Mouse (Mus musculus) lung, postnatal 36 days (tissue): Measurements from ENCODE around the gene Fkbp5.
"Not testable (repeated sequence)": the region's sequence is repeated elsewhere in the genome, so short reads cannot be mapped to it uniquely, and the experiment has no call there.

ENCODE experiments used
- DNase-seq: peaks from one replicate; pipeline ENCODE4 v3.0.0; 2022; ENCODE audit warnings: mixed read lengths

Fkbp5 gene

DNA sequence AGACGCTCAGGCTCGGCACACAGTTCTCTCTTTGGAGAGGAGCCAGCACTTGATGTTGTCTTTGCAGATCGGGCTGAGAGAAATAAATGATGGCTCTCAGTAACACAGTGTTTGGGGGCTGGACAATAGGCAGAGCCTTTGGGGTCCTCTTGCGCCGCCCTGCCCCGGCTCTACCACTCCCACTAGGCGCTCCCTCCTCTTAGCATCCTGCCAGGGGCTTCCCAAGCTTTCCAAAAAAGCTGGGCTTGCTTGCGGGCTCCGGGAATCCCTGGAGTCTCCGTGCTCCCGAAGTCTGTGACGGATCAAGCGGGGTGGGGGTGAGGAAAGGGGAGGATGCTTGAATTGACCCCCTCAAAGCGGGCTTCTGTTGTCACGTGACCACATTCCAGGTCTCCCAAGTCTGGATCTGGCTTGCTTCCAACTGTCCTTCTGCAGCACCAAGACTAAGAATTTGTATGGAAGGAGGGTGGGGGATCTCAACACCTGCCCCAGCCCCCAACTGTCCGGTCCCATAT is at the start of gene Fkbp5:
Gene Fkbp5 (minus strand): TSS at position 87 of the 515 bp plus-strand sequence.
- peak; percentile 87 for DNase-seq

GRCm38 (mm10) chr17:28565181-28565580 is 47.9 kb upstream of the Fkbp5 start:
- peak; percentile 15 for DNase-seq

DNA sequence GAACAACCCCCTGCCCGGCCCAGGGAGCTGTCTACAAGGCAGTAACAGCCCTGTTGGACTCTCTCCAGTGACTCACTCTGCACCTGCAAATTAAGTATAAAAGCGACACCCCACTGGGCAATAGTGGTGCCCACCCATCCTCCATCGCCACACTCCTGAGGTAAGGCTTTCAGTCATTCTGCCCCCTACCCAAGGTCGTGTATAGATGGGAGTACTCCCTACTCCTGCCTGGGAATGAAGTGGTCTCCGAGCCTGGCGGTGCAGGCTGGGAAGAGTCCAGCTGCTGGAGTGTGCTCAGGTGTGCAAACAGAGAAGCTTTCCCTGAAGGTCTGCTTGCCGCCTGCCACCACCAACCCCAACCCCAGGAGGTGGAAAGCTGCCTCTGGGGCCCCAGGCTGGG is 44.3 kb upstream of the Fkbp5 start:
- DNase-seq, result peak; percentile 16

GRCm38 (mm10) chr17:28560598-28560997 is 43.3 kb upstream of the Fkbp5 start, which contains the start of gene Clps:
Gene Clps, minus strand, starts transcription at chr17:28560766.
- DNase-seq, result no peak

GRCm38 (mm10) chr17:28557772-28558171 is 40.4 kb upstream of the Fkbp5 start:
- DNase-seq, result no peak

DNA sequence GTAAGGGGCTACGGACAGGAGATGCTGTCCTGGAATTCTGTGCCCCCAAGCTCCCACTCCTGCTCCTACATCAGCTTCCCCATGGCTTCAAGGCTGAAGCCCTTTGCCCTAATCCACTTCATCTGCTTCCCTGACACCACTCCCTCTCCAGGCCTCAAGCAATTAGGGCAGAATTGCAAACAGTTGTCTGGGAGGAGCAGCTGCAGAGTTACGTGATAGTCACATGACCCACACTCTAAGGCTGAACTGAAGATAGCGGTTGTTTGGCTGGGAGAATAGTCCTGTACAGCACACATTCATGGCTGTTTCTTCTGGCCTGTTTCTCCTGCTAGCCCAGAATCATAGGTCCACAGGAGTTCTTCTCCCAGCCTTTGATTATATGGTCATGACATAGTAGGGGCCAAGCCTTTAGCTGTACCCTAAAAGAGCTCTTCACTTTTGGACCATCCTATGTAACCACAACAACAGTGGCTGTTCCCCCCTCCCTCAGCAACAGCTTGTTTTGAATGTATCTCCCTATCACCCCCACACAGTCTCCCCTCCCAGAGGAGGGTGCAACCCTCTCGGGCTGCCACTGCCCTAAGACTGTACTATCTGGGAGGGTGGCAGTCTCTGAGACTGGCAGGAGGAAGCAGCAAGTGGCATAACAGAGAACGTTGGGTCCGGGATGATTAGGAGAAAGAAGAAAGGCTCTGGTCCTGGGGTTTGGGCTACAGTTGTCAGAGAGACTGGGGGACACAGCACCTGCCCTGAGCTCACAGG is 39.5 kb upstream of the Fkbp5 start:
- DNase-seq, result no peak

GRCm38 (mm10) chr17:28554021-28554420 is 36.7 kb upstream of the Fkbp5 start:
- DNase-seq, result not testable (repeated sequence)

DNA sequence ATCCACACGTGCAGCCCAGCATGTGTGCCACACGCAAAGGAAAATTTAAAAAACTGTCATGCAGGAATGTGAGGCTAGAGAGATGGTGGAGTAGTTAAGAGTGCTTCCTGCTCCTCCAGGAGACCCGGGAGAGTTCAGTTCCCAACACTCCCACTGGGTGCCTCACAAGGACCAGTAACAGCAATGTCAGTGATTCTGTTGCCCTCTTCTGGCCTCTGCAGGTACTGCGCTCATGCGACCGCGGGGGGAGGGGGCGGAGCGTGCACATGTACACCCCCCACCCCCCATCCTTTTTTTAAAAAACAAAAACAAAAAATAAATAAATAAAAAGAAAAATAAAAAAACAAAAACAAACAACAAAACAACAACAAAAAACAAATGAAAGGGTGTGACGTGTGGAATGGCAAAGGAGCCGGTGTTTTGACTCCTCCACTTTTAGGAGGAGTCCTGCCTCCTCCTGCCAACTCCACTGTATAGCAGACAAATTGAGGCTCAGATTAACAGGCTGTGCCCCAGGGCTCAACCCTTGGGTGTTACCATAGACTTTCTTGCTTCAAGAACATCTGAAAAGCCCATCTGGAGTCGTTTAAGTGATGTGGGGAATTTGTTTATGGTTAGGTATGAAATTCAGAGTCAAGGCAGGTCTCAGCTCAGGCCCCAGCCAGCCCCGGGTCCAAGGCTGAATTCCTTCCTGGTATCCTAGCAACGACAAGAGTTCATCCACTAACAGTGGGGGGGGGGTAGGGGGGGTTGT is 35.9 kb upstream of the Fkbp5 start:
- DNase-seq, result peak; percentile 89

GRCm38 (mm10) chr17:28549111-28549510 is 31.8 kb upstream of the Fkbp5 start, which contains the start of gene Clpsl2:
Gene Clpsl2, plus strand, starts transcription at chr17:28549411.
- no peak for DNase-seq

- DNase-seq, result no peak
These were observed 31.2 kb upstream of the Fkbp5 start for GRCm38 (mm10) chr17:28548550-28548949.

DNA sequence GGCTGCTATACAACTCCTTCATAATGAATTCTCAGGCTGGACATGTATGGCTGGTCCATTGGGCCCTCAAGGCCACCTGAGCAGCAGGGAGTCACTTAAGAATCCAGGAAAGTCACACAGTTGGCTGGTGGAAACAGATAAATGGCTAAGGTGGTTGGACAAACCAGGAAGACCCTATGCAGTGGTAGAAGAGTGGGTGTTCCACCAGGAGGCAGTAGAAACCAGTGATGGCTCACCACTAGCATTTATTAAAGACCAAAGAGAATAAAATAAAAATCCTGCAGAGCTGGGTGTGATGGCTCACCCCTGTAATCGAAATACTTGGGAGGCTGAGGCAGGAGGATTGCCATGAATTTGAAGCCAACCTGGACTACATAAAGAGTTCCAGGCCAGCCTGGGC is 29.6 kb upstream of the Fkbp5 start:
- peak; percentile 48 for DNase-seq

DNA sequence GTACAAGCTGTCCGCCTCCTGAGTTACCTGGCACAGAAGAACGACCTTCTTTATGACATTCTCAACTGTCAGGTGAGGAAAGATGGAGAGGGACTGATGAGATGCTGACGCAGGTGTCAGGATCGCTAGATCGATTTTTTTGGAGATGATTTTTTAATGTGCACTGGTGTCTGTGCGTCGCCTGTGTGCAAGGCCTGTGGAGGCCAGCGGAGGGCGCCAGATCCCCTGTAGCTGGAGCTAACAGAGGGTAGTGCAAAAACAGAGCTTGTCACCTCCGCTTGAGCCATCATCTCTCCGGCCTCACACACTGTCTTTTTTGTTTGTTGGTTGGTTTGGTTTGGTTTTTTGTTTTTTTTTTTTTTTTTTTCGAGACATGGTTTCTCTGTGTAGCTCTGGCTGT is 20.6 kb upstream of the Fkbp5 start:
- no peak for DNase-seq

GRCm38 (mm10) chr17:28533327-28533726 is 16.0 kb upstream of the Fkbp5 start:
- no peak for DNase-seq

- DNase-seq, result no peak
These were observed 15.2 kb upstream of the Fkbp5 start for GRCm38 (mm10) chr17:28532557-28532956.

- DNase-seq, result no peak
These were observed 14.6 kb upstream of the Fkbp5 start for GRCm38 (mm10) chr17:28531946-28532345.

- no peak for DNase-seq
These were observed 13.2 kb upstream of the Fkbp5 start, which contains the start of gene Armc12 for GRCm38 (mm10) chr17:28530506-28530905. Gene Armc12, plus strand, starts transcription at chr17:28530806.

GRCm38 (mm10) chr17:28529116-28529515 is 11.8 kb upstream of the Fkbp5 start:
- no peak for DNase-seq

- peak; percentile 92 for DNase-seq
These were observed 10.7 kb upstream of the Fkbp5 start for GRCm38 (mm10) chr17:28528043-28528351.

- peak; percentile 25 for DNase-seq
These were observed 10.1 kb upstream of the Fkbp5 start for GRCm38 (mm10) chr17:28527184-28528042.

DNA sequence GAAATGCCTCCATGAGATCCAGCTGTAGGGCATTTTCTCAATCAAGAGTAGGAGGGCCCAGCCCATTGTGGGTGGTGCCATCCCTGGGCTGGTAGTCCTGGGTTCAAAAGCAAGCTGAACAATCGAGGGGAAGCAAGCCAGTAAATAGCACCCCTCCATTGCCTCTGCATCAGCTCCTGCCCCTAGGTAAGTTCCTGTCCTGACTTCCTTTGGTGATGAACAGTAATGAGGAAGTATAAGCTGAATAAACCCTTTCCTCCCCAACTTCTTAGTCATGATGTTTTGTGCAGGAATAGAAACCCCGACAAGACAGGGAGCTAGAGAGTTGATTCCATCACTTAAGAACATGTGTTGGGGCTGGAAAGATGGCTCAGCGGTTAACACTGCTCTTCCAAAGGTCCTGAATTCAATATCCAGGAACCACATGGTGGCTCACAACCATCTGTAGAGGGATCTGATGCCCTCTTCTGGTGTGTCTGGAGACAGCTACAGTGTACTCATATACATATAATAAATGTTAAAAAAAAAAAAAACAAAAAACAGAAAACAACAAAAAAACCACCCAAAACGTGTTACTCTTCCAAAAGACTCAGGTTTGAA is 7.6 kb upstream of the Fkbp5 start:
- DNase-seq, result peak; percentile 26

GRCm38 (mm10) chr17:28524009-28524695 is 6.8 kb upstream of the Fkbp5 start:
- DNase-seq, result peak; percentile 36
